Mouse (Mus musculus) limb, embryonic 14.5 days (tissue): ENCODE measurements around the gene Gm20388. TPM values are rescaled to one million over a fixed set of nuclear protein-coding genes. Genes with fewer than 3 reads are reported as not detected.

Experiments
- ATAC-seq: fragments of 200-750 bp; cut with Nextera tagmentation; 2 replicates; pipeline ENCODE4 v1.8.0; 2017; ENCODE audit warnings: low read depth, moderate number of reproducible peaks, moderate TSS enrichment; ENCODE audit not compliant: low FRiP score
- DNase-seq: peaks from one replicate; pipeline ENCODE4 v3.0.0-alpha.2; 2015; ENCODE audit warnings: low spot score
- H3K27ac ChIP-seq: fragments of 300-500 bp; sonication (generic); replicated peaks from 2 replicates; pipeline ENCODE4 v1.5.1; 2014; ENCODE audit warnings: low read depth, mild to moderate bottlenecking, low read length, moderate library complexity, mixed read lengths
- H3K27me3 ChIP-seq: fragments of 300-500 bp; sonication (generic); 2 replicates; pipeline ENCODE4 v1.6.1; 2014; ENCODE audit warnings: low read length, mixed read lengths; ENCODE audit not compliant: control insufficient read depth, insufficient read depth
- H3K36me3 ChIP-seq: fragments of 300-500 bp; sonication (generic); 2 replicates; pipeline ENCODE4 v1.6.1; 2014; ENCODE audit warnings: mild to moderate bottlenecking, low read length, moderate library complexity, mixed read lengths; ENCODE audit not compliant: control insufficient read depth, insufficient read depth
- H3K4me1 ChIP-seq: fragments of 300-500 bp; sonication (generic); 2 replicates; pipeline ENCODE4 v1.6.1; 2014; ENCODE audit warnings: antibody characterized with exemption, low read length, mixed read lengths; ENCODE audit not compliant: control insufficient read depth, insufficient read depth
- H3K4me2 ChIP-seq: fragments of 300-500 bp; sonication (generic); replicated peaks from 2 replicates; pipeline ENCODE4 v1.6.1; 2014; ENCODE audit warnings: low read depth, mild to moderate bottlenecking, low read length, moderate library complexity; ENCODE audit not compliant: severe bottlenecking
- H3K4me3 ChIP-seq: fragments of 300-500 bp; sonication (generic); replicated peaks from 2 replicates; pipeline ENCODE4 v1.5.1; 2014; ENCODE audit warnings: low read length
- H3K9ac ChIP-seq: fragments of 300-500 bp; sonication (generic); 2 replicates; pipeline ENCODE4 v1.6.1; 2014; ENCODE audit warnings: mild to moderate bottlenecking, low read depth, low read length, moderate library complexity; ENCODE audit not compliant: severe bottlenecking
- H3K9me3 ChIP-seq: fragments of 300-500 bp; sonication (generic); 2 replicates; pipeline ENCODE4 v1.6.1; 2016; ENCODE audit warnings: low read length; ENCODE audit not compliant: control insufficient read depth
- POLR2A ChIP-seq: fragments of 200-500 bp; IDR thresholded peaks from 2 replicates; pipeline ENCODE4 v1.8.0; 2012; ENCODE audit warnings: inconsistent platforms, mild to moderate bottlenecking, moderate library complexity, borderline replicate concordance; ENCODE audit not compliant: insufficient read depth, insufficient read length; ENCODE audit errors: extremely low read depth
- WGBS: fragments of 180-500 bp; shearing (Covaris S2); extraction: QIAGEN DNeasy Blood & Tissue Kit; methylation state at CpG from one replicate; pipeline ENCODE4 v1.1.7; 2014; 5-methylcytosine and 5-hydroxymethylcytosine counted together
- polyA plus RNA-seq, 2 experiments: library from polyadenylated mRNA; depleted of rRNA in 1 of 2; stranded (reverse) in 1 of 2; unstranded in 1 of 2; fragments of >200 nt; fragmentation: Nextera tagmentation in 1 of 2; extraction: Ambion mirVana in 1 of 2; gene quantifications; 2 replicates each; pipeline versions ENCODE4 v1.2.1 to v1.2.3; 2012 to 2014

Gene Gm20388
- polyA plus RNA-seq, 2 experiments: 1.9 to 49.9 TPM

GRCm38 (mm10) chr8:122685097-122685861 lies 2774.6 kb downstream of the Gm20388 start:
- H3K9me3 ChIP-seq: no peaks in the 10 kb centered on the region
- H3K9ac ChIP-seq: no peak overlapping the region
- WGBS: 52% methylated on average over 19 of the region's 19 CpGs
- H3K27ac ChIP-seq: no peak overlapping the region
- no peaks in the 10 kb centered on the region for H3K4me1 ChIP-seq
- H3K4me3 ChIP-seq: no peak overlapping the region
- TF ChIP-seq POLR2A: no peak
- ATAC-seq: no peak
- peaks cover 4% of the 10 kb centered on the region for H3K27me3 ChIP-seq
- H3K36me3 ChIP-seq: no peaks in the 10 kb centered on the region
- H3K4me2 ChIP-seq: no peak overlapping the region
- no peak for DNase-seq

- Histone ChIP-seq H3K36me3 (no peaks in the 10 kb centered on the region), H3K9me3 (no peaks in the 10 kb centered on the region), H3K4me2 (no peak overlapping the region), H3K4me1 (no peaks in the 10 kb centered on the region), H3K27ac (no peak overlapping the region), H3K4me3 (no peak overlapping the region), H3K9ac (no peak overlapping the region), H3K27me3 (peaks cover 4% of the 10 kb centered on the region)
- no peak for TF ChIP-seq POLR2A
- WGBS: 51% methylated on average over 9 of the region's 9 CpGs
- ATAC-seq (no peak), DNase-seq (no peak)
Measured at GRCm38 (mm10) chr8:122686879-122687278, 2776.2 kb downstream of the Gm20388 start.

GRCm38 (mm10) chr8:122689315-122689714 lies 2778.7 kb downstream of the Gm20388 start:
- Histone ChIP-seq H3K4me3 (no peak overlapping the region), H3K36me3 (no peaks in the 10 kb centered on the region), H3K9ac (no peak overlapping the region), H3K4me1 (no peaks in the 10 kb centered on the region), H3K27me3 (peaks cover 4% of the 10 kb centered on the region), H3K27ac (no peak overlapping the region), H3K4me2 (no peak overlapping the region), H3K9me3 (no peaks in the 10 kb centered on the region)
- no peak for ATAC-seq
- 92% methylated on average over 1 of the region's 1 CpGs for WGBS
- no peak for DNase-seq
- TF ChIP-seq POLR2A: no peak

GRCm38 (mm10) chr8:122691018-122691417 lies 2780.4 kb downstream of the Gm20388 start:
- H3K27ac ChIP-seq: no peak overlapping the region
- no peaks in the 10 kb centered on the region for H3K9me3 ChIP-seq
- H3K4me1 ChIP-seq: no peaks in the 10 kb centered on the region
- DNase-seq (no peak), ATAC-seq (no peak)
- H3K36me3 ChIP-seq: no peaks in the 10 kb centered on the region
- no peak overlapping the region for H3K9ac ChIP-seq
- H3K27me3 ChIP-seq: no peaks in the 10 kb centered on the region
- 84% methylated on average over 6 of the region's 6 CpGs for WGBS
- no peak overlapping the region for H3K4me2 ChIP-seq
- no peak overlapping the region for H3K4me3 ChIP-seq
- TF ChIP-seq POLR2A: no peak

- Histone ChIP-seq H3K4me3 (no peak overlapping the region), H3K4me2 (no peak overlapping the region), H3K27ac (no peak overlapping the region), H3K9ac (no peak overlapping the region), H3K9me3 (no peaks in the 10 kb centered on the region), H3K36me3 (no peaks in the 10 kb centered on the region), H3K4me1 (no peaks in the 10 kb centered on the region), H3K27me3 (no peaks in the 10 kb centered on the region)
- ATAC-seq (no peak), DNase-seq (no peak)
- 74% methylated on average over 8 of the region's 8 CpGs for WGBS
- TF ChIP-seq POLR2A: no peak
Measured at GRCm38 (mm10) chr8:122692152-122692551, 2781.5 kb downstream of the Gm20388 start.

GRCm38 (mm10) chr8:122695438-122696042 lies 2784.9 kb downstream of the Gm20388 start:
- Histone ChIP-seq H3K9ac (no peak overlapping the region), H3K4me2 (no peak overlapping the region), H3K9me3 (no peaks in the 10 kb centered on the region), H3K36me3 (no peaks in the 10 kb centered on the region), H3K27ac (no peak overlapping the region), H3K4me3 (no peak overlapping the region), H3K27me3 (no peaks in the 10 kb centered on the region), H3K4me1 (no peaks in the 10 kb centered on the region)
- no peak for DNase-seq
- no peak for ATAC-seq
- TF ChIP-seq POLR2A: no peak
- WGBS: 45% methylated on average over 7 of the region's 7 CpGs
